In genomic region chr3:151591904-151592303, GRCm38 (mm10) we compare ENCODE assay signal across 19 mouse cellular contexts.
DNase-seq lines count a peak whose midpoint lies in the region; ATAC-seq lines count a peak whose summit lies in the region.
"Had no signal": no experiment of that assay in that cellular context is flagged by ENCODE, and none has a peak within 500 bp of the region (broad histone marks: within the 10 kb centered on the region; RNA-seq: fewer than 3 reads in every experiment).

No protein-coding gene starts in this region.

- no peak overlapping the region for H3K27ac ChIP-seq in forebrain, embryonic 16.5 days (ENCODE audit: low read length)
- no peak overlapping the region for H3K27ac ChIP-seq in forebrain, embryonic 11.5 days (ENCODE audit: low read depth, low read length)
- no peak overlapping the region for H3K27ac ChIP-seq in midbrain, embryonic 14.5 days (replicated peaks; ENCODE audit: low read depth, low read length)
- H3K27ac ChIP-seq in midbrain, embryonic 16.5 days (ENCODE audit: low read length), result no peak overlapping the region
- H3K27ac ChIP-seq: hindbrain, embryonic 13.5 days; neural tube, embryonic 12.5 days had no signal

- H3K9me3 ChIP-seq in forebrain, embryonic 16.5 days (ENCODE audit: control insufficient read depth, low read length), result no peaks in the 10 kb centered on the region
- no peaks in the 10 kb centered on the region for H3K9me3 ChIP-seq in forebrain, embryonic 11.5 days (ENCODE audit: control insufficient read depth, low read length)
- no peaks in the 10 kb centered on the region for H3K9me3 ChIP-seq in midbrain, embryonic 14.5 days (ENCODE audit: control insufficient read depth, low read length)
- H3K9me3 ChIP-seq in midbrain, embryonic 16.5 days (replicated peaks; ENCODE audit: control insufficient read depth, low read length, poor library complexity, severe bottlenecking), result no peaks in the 10 kb centered on the region
- H3K9me3 ChIP-seq: hindbrain, embryonic 13.5 days; neural tube, embryonic 12.5 days had no signal

- DNase-seq in forebrain, embryonic 11.5 days (ENCODE audit: low spot score), result no peak
- peak; percentile 13 for DNase-seq in midbrain, embryonic 14.5 days
- DNase-seq in fibroblast of lung, adult 2 months (ENCODE audit: low read depth), result peak; percentile 62
- no peak for DNase-seq in heart, postnatal 25 days (ENCODE audit: low spot score)
- DNase-seq in layer of hippocampus, adult 9-11 months, result no peak
- DNase-seq: adrenal gland, postnatal 36 days; cerebellum, adult 9-10 months; heart, postnatal 36 days; kidney, adult 11 months; kidney, postnatal 14 days; liver; liver, postnatal 0 days; lung, postnatal 14 days; thymus, postnatal 14 days had no signal

- intact Hi-C loops in heart, postnatal 25 days (cut with DNase I), result no loop called here

- no peaks in the 10 kb centered on the region for H3K36me3 ChIP-seq in forebrain, embryonic 16.5 days (ENCODE audit: control insufficient read depth, insufficient read depth)
- no peaks in the 10 kb centered on the region for H3K36me3 ChIP-seq in forebrain, embryonic 11.5 days (ENCODE audit: control insufficient read depth, insufficient read depth, low read length)
- H3K36me3 ChIP-seq in midbrain, embryonic 14.5 days (ENCODE audit: control insufficient read depth, insufficient read depth, low read length), result no peaks in the 10 kb centered on the region
- no peaks in the 10 kb centered on the region for H3K36me3 ChIP-seq in midbrain, embryonic 16.5 days (ENCODE audit: control insufficient read depth, insufficient read depth, low read length)
- H3K36me3 ChIP-seq: hindbrain, embryonic 13.5 days; neural tube, embryonic 12.5 days had no signal

- 0 out of 2 replicates have a peak, but pooled peaks have one; percentile 3 for ATAC-seq in forebrain, embryonic 16.5 days
- no peak for ATAC-seq in forebrain, embryonic 11.5 days (replicated peaks; ENCODE audit: low FRiP score)
- no peak for ATAC-seq in midbrain, embryonic 14.5 days (ENCODE audit: low FRiP score, low TSS enrichment)
- no peak for ATAC-seq in midbrain, embryonic 16.5 days
- ATAC-seq: liver, postnatal 0 days had no signal

- H3K4me1 ChIP-seq in forebrain, embryonic 16.5 days (replicated peaks; ENCODE audit: control insufficient read depth, insufficient read depth, low read length), result no peaks in the 10 kb centered on the region
- H3K4me1 ChIP-seq in forebrain, embryonic 11.5 days (replicated peaks; ENCODE audit: control insufficient read depth, insufficient read depth, low read length), result no peaks in the 10 kb centered on the region
- H3K4me1 ChIP-seq in midbrain, embryonic 14.5 days (ENCODE audit: control insufficient read depth, insufficient read depth, low read length), result no peaks in the 10 kb centered on the region
- H3K4me1 ChIP-seq in midbrain, embryonic 16.5 days (ENCODE audit: control insufficient read depth, insufficient read depth, low read length), result no peaks in the 10 kb centered on the region
- H3K4me1 ChIP-seq: hindbrain, embryonic 13.5 days; neural tube, embryonic 12.5 days had no signal

- H3K4me3 ChIP-seq in forebrain, embryonic 16.5 days (replicated peaks; ENCODE audit: low read length), result no peak overlapping the region
- H3K4me3 ChIP-seq in forebrain, embryonic 11.5 days (ENCODE audit: low read depth, low read length), result no peak overlapping the region
- H3K4me3 ChIP-seq in midbrain, embryonic 14.5 days (replicated peaks; ENCODE audit: low read depth, low read length), result no peak overlapping the region
- H3K4me3 ChIP-seq in midbrain, embryonic 16.5 days (ENCODE audit: low read depth, low read length), result no peak overlapping the region
- H3K4me3 ChIP-seq: hindbrain, embryonic 13.5 days; neural tube, embryonic 12.5 days had no signal

- H3K4me2 ChIP-seq in forebrain, embryonic 16.5 days (ENCODE audit: low read length), result no peak overlapping the region
- no peak overlapping the region for H3K4me2 ChIP-seq in forebrain, embryonic 11.5 days (ENCODE audit: low read depth, low read length, severe bottlenecking)
- H3K4me2 ChIP-seq in midbrain, embryonic 14.5 days (ENCODE audit: low read length), result no peak overlapping the region
- H3K4me2 ChIP-seq in midbrain, embryonic 16.5 days (ENCODE audit: low read length), result no peak overlapping the region
- H3K4me2 ChIP-seq: hindbrain, embryonic 13.5 days; midbrain, embryonic 11.5 days; neural tube, embryonic 12.5 days had no signal

- H3K27me3 ChIP-seq in forebrain, embryonic 16.5 days (replicated peaks; ENCODE audit: control insufficient read depth, insufficient read depth, low read length), result no peaks in the 10 kb centered on the region
- H3K27me3 ChIP-seq in forebrain, embryonic 11.5 days (ENCODE audit: control insufficient read depth, insufficient read depth, low read length), result no peaks in the 10 kb centered on the region
- no peaks in the 10 kb centered on the region for H3K27me3 ChIP-seq in midbrain, embryonic 14.5 days (ENCODE audit: control insufficient read depth, insufficient read depth, low read length)
- no peaks in the 10 kb centered on the region for H3K27me3 ChIP-seq in midbrain, embryonic 16.5 days (ENCODE audit: control insufficient read depth, insufficient read depth, low read depth, low read length)
- H3K27me3 ChIP-seq: hindbrain, embryonic 13.5 days; neural tube, embryonic 12.5 days had no signal

- H3K9ac ChIP-seq in forebrain, embryonic 16.5 days (replicated peaks; ENCODE audit: low read depth, low read length), result no peak overlapping the region
- no peak overlapping the region for H3K9ac ChIP-seq in forebrain, embryonic 11.5 days (ENCODE audit: low read length)
- H3K9ac ChIP-seq in midbrain, embryonic 14.5 days (replicated peaks; ENCODE audit: low read length), result no peak overlapping the region
- H3K9ac ChIP-seq in midbrain, embryonic 16.5 days (ENCODE audit: low read depth, low read length), result no peak overlapping the region
- H3K9ac ChIP-seq: hindbrain, embryonic 13.5 days; liver, postnatal 0 days; neural tube, embryonic 12.5 days had no signal

Comparison
In these comparisons a context has a peak if more than half of its experiments do, and no peak if none do; other contexts are left out.
1. DNase-seq: peak in midbrain, embryonic 14.5 days (single experiment) and fibroblast of lung, adult 2 months (single experiment); none in forebrain, embryonic 11.5 days (single experiment), heart, postnatal 25 days (single experiment) and layer of hippocampus, adult 9-11 months (single experiment).